Mouse (Mus musculus) intestine, postnatal 0 days (tissue): ENCODE measurements at regions not wholly inside any gene's neighbourhood (a gene's known extent, or its start where the extent isn't known, plus 50 kb on each side); places are given as distances from the start of the nearest gene placed in this dataset.

ENCODE experiments used
- ATAC-seq: fragments of 200-750 bp; cut with Nextera tagmentation; 2 replicates; pipeline ENCODE4 v1.8.0; 2017; ENCODE audit warnings: mild to moderate bottlenecking, moderate TSS enrichment, moderate library complexity
- H3K27ac ChIP-seq: fragments of 300-500 bp; sonication (generic); 2 replicates; pipeline ENCODE4 v1.5.1; 2014; ENCODE audit warnings: mild to moderate bottlenecking, low read depth, low read length, moderate library complexity
- H3K27me3 ChIP-seq: fragments of 300-500 bp; sonication (generic); replicated peaks from 2 replicates; pipeline ENCODE4 v1.6.1; 2014; ENCODE audit warnings: low read length, mixed read lengths; ENCODE audit not compliant: control insufficient read depth, insufficient read depth
- H3K36me3 ChIP-seq: fragments of 300-500 bp; sonication (generic); 2 replicates; pipeline ENCODE4 v1.6.1; 2014; ENCODE audit warnings: mild to moderate bottlenecking, moderate library complexity; ENCODE audit not compliant: control insufficient read depth, insufficient read depth
- H3K4me1 ChIP-seq: fragments of 300-500 bp; sonication (generic); replicated peaks from 2 replicates; pipeline ENCODE4 v1.6.1; 2014; ENCODE audit warnings: antibody characterized with exemption, low read length, mixed read lengths; ENCODE audit not compliant: control insufficient read depth, insufficient read depth
- H3K4me2 ChIP-seq: fragments of 300-500 bp; sonication (generic); replicated peaks from 2 replicates; pipeline ENCODE4 v1.6.1; 2014; ENCODE audit warnings: low read depth, mild to moderate bottlenecking, moderate library complexity
- H3K4me3 ChIP-seq: fragments of 300-500 bp; sonication (generic); 2 replicates; pipeline ENCODE4 v1.5.1; 2014; ENCODE audit warnings: low read depth, low read length
- H3K9ac ChIP-seq: fragments of 300-500 bp; sonication (generic); 2 replicates; pipeline ENCODE4 v1.6.1; 2014; ENCODE audit warnings: mild to moderate bottlenecking, low read depth, low read length
- H3K9me3 ChIP-seq: fragments of 300-500 bp; sonication (generic); 2 replicates; pipeline ENCODE4 v1.6.1; 2016; ENCODE audit warnings: mixed run types; ENCODE audit not compliant: control insufficient read depth
- CTCF ChIP-seq: sonication (generic); IDR thresholded peaks from 2 replicates; pipeline ENCODE4 v1.5.1; 2016; ENCODE audit warnings: low read depth, mild to moderate bottlenecking, control low read depth, antibody characterized with exemption, moderate library complexity
- WGBS: fragments of 180-500 bp; shearing (Covaris S2); extraction: QIAGEN DNeasy Blood & Tissue Kit; methylation state at CpG from one replicate; pipeline ENCODE4 v1.1.7; 2014; 5-methylcytosine and 5-hydroxymethylcytosine counted together

DNA sequence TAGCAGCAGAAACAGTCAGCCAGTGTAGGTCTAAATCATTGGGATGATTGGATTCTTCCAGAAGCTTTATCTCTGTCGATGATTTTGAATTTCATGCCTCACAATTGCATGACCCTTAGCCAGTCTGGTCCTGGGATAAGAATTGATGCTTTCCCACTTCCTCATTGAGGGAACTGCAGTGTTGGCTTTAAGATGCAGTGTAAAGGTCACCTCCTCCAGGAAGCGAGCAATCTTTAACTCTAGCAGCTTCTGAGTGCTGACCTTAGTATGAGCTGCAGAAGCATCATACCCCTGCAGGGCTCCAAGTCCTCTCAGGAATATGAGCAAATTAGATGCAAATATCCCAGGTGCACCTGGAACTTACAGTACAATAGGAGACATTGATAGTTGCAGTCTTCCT is 1132.2 kb upstream of the A1bg start:
- H3K36me3 ChIP-seq = no peaks in the 10 kb centered on the region
- H3K4me1 ChIP-seq = no peaks in the 10 kb centered on the region
- peak; percentile 59; the same call in 1 of the 2 replicates for ATAC-seq
- WGBS = 24% methylated on average over 2 of the region's 2 CpGs
- no peaks in the 10 kb centered on the region for H3K27me3 ChIP-seq
- H3K4me3 ChIP-seq = no peak overlapping the region
- H3K9me3 ChIP-seq = no peaks in the 10 kb centered on the region
- no peak overlapping the region for H3K9ac ChIP-seq
- no peak for TF ChIP-seq CTCF
- H3K4me2 ChIP-seq = no peak overlapping the region
- H3K27ac ChIP-seq = no peak overlapping the region

- no peaks in the 10 kb centered on the region for H3K27me3 ChIP-seq
- H3K9me3 ChIP-seq = no peaks in the 10 kb centered on the region
- no peak overlapping the region for H3K9ac ChIP-seq
- H3K4me3 ChIP-seq = no peak overlapping the region
- no peak for TF ChIP-seq CTCF
- no peak for ATAC-seq
- no peaks in the 10 kb centered on the region for H3K36me3 ChIP-seq
- no peak overlapping the region for H3K27ac ChIP-seq
- 70% methylated on average over 8 of the region's 8 CpGs for WGBS
- no peaks in the 10 kb centered on the region for H3K4me1 ChIP-seq
- H3K4me2 ChIP-seq = no peak overlapping the region
These were observed 1130.8 kb upstream of the A1bg start for GRCm38 (mm10) chr15:62053420-62054239.

DNA sequence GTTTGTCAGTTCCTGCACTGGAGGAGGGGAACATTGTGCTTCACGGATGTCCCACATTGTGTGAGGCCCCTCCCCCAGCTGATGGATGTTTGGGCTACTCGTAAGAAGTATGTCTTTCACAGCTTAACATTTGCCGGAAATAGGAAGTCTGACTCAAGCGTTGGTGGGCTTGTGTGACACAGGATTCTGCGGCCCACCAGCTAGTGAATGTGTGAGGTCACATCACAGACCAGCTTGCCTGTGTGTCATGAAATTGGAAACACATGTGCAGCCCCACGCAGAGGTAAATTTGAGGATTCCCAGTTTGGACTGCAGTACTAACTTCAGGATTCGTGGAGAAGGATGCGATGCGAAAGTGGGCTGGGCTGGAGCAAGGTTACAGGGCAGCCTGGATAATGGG is 1126.6 kb upstream of the A1bg start:
- Histone ChIP-seq H3K9ac (no peak overlapping the region), H3K4me1 (no peaks in the 10 kb centered on the region), H3K4me3 (no peak overlapping the region), H3K36me3 (no peaks in the 10 kb centered on the region), H3K9me3 (no peaks in the 10 kb centered on the region), H3K4me2 (no peak overlapping the region), H3K27me3 (no peaks in the 10 kb centered on the region), H3K27ac (no peak overlapping the region)
- WGBS = 76% methylated on average over 9 of the region's 9 CpGs
- ATAC-seq = no peak
- TF ChIP-seq CTCF = no peak

GRCm38 (mm10) chr15:62048981-62049380 is 1126.2 kb upstream of the A1bg start:
- Histone ChIP-seq H3K4me3 (no peak overlapping the region), H3K9me3 (no peaks in the 10 kb centered on the region), H3K27ac (no peak overlapping the region), H3K9ac (no peak overlapping the region), H3K36me3 (no peaks in the 10 kb centered on the region), H3K4me1 (no peaks in the 10 kb centered on the region), H3K27me3 (no peaks in the 10 kb centered on the region), H3K4me2 (no peak overlapping the region)
- no peak for ATAC-seq
- no peak for TF ChIP-seq CTCF
- WGBS = 78% methylated on average over 4 of the region's 4 CpGs

GRCm38 (mm10) chr15:62046276-62046675 is 1123.5 kb upstream of the A1bg start:
- Histone ChIP-seq H3K27me3 (no peaks in the 10 kb centered on the region), H3K27ac (no peak overlapping the region), H3K9ac (no peak overlapping the region), H3K4me2 (no peak overlapping the region), H3K4me3 (no peak overlapping the region), H3K36me3 (no peaks in the 10 kb centered on the region), H3K4me1 (no peaks in the 10 kb centered on the region), H3K9me3 (no peaks in the 10 kb centered on the region)
- no peak for TF ChIP-seq CTCF
- WGBS = 84% methylated on average over 3 of the region's 3 CpGs
- ATAC-seq = no peak

GRCm38 (mm10) chr15:62044654-62045335 is 1122.0 kb upstream of the A1bg start:
- no peak for TF ChIP-seq CTCF
- WGBS = 80% methylated on average over 7 of the region's 7 CpGs
- Histone ChIP-seq H3K9me3 (no peaks in the 10 kb centered on the region), H3K4me2 (no peak overlapping the region), H3K4me3 (no peak overlapping the region), H3K36me3 (no peaks in the 10 kb centered on the region), H3K9ac (no peak overlapping the region), H3K4me1 (no peaks in the 10 kb centered on the region), H3K27me3 (no peaks in the 10 kb centered on the region), H3K27ac (no peak overlapping the region)
- no peak for ATAC-seq
